Mouse (Mus musculus) layer of hippocampus, postnatal 14 days (tissue): ENCODE measurements around the gene Gys1. TPM values are rescaled to one million over a fixed set of nuclear protein-coding genes. Genes with fewer than 3 reads are reported as not detected.
"Not testable (repeated sequence)": the region's sequence is repeated elsewhere in the genome, so short reads cannot be mapped to it uniquely, and the experiment has no call there.

ENCODE experiments used
- DNase-seq, 2 experiments: peaks; one replicate each; pipeline ENCODE4 v3.0.0; 2021 to 2022; ENCODE audit warnings: low spot score in 2 of 2, mixed read lengths in 1 of 2
- total RNA-seq, 2 experiments: library from RNA; stranded (reverse); gene quantifications; 2 replicates each; pipeline ENCODE4 v1.2.3; 2021

Gene Gys1
- total RNA-seq, 2 experiments from 2014 or later, result 17.7 to 18.7 TPM

DNA sequence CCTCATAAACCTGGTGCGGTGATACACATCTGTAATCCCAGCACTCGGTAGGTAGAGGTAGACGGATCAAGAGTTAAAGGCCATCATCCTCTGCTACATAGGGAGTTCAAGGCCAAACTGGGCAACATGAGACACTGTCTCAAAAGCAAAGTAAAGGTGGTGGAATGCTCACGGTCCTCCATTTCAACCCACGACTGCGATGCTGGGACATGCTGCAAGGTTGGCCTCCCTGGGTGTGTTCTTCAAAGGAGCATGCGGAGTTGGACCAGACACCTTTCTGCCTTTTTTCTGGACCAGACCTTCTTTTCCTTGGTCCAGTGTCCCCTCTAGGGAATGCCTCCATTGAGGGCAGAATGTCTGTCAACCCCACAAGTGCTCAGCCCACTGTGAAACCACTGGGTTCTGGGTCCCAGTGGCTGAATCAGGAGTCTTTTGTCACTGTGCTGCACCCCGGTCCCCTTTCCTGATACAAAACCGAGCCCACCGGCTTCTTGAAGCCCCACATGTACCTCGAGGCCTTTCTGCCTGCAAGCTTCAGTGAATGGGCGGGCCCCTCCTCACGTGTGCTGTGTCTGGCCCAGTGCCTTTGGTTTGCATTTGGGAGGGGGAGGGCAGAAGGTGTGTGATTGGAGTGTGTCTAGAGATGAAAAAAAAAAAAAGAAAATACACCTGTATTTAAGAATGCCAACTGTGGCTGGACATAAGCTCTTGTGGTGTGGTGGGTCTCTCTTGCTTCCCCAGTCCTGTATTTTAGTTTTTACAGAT lies 21.5 kb downstream of the Gys1 start:
- DNase-seq, result no peak

DNA sequence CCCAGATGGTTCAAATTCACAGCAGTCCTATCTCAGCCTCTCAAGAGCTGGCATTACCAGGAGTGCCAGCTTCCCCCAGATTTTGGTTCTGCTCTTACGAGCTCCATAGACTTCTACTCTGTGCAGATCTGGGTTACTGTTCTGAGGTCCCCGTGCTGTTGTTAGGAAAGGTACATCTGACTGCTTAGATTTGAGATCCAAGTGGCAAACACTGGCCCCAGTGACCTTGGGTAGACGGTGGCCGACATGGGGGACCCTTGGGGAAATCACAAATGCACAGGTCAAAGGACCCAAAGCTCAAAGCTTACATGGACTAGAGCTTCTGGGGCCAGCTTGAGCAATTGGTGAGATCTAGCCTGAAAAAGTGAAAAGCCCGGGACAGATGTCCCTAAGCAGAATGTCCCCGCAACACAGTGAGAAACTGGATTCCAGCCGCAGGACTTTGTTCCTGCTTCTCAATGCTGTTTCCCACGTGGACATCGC lies 22.1 kb downstream of the Gys1 start:
- DNase-seq, result no peak

DNA sequence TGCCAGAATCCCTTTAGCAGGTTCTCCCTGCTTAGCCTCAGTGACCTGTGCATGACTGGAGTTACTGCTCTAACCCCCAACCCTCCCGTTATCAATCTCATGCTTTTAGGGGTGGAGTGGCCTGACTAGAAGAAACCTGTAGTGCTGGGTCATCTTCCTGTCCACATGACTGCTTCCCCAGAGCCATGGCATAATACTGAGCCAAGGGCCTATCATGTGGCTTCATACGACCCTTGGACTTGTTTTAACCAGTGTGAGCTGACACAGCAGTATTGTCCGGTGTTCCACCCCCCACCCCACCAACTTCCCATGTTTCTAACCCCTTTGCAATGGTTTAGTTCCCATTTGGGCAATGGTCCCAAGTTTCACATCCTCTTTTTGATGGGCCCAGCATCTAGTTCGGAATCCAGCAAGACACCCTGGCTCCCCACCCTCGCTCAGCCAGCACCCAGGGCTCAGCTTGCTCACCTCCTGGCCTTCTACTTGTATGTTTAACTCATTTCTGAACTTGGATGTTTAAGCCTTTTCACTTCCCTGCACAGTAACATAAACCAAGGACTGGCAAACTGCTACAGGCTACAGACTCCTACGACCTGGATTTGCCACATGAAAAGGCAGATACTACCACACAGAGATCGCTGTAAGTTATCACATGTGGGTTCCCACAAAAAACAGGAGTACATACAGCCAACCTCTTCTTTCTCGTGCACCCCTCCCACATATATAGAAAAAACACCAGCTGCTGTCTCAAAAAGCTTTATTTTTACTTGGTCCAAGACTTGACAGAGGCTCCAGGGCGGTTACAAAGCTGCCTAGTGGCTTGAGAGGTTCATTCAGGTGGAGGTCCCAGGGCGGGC lies 22.8 kb downstream of the Gys1 start:
- peak in 1 of 2 experiments; percentile 71 for DNase-seq

DNA sequence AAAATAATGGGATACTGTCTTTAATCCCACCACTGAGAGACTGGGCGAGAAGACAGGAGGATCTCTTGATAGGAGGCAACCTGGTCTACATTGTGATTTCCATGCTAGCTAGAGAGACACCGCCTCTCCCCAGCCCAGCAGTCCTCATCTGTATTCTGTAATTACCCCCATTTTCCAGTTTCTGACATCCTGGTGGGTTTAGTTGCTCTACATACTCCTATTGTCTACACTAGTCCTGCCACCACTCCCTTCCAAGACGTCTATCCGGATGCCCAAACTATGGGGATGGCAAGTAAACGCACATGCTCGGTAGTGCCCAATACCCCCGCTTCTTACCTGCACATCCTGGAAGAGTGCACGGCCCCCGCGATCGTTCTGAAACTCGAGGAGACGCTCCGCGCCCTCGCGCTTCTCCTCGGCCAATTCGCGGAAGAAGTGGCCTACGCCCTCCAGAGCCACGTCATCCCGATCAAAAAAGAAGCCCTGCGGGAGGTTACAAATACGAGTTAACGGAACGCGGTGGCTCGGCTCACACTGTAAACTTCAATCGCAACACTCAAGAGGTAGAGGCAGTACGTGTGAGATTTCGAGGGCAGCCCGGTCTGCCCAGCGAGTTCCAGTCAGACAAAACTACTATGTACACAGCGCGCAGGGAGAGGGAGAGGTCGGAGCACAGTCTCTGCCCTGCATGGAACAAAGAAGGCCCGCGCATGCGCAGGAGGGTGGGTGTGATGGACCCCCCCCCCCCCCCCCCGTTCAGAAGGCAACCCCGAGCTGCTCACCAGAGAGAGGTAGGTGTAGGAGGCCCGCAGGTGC lies 24.3 kb downstream of the Gys1 start:
- DNase-seq, result peak; percentile 78 to 85

DNA sequence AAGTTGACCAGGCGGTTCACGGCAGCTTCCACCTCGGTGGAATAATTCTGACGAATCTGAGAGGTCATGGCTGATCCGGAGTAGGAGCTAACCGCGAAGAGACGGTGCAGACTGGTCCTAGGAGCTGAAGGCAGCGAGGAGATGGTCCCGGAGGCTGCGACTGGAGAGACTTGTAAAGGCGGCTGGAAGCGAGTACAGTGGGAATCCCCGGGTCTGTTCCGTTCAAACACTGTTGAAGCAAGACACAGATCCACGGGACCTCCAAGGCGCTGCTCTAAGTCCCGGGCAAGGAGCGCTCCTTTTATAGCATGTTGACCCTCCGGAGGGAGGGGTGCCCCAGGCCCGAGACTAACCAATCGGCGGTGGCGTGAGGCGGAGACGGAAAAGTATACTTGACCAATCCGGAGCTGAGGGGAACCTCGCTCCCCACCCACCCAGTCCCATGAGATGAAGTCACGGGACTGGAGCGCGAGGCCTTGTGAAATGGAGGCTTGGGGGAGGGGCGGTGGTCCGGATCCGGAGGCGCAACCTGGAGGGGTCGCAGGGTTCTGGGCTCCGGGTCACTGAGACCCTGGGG lies 25.0 kb downstream of the Gys1 start, which contains the start of gene Ftl1:
Ftl1 (minus strand) TSS at position 321 of the 577 bp plus-strand sequence.
- DNase-seq, result peak; percentile 95 to 99

DNA sequence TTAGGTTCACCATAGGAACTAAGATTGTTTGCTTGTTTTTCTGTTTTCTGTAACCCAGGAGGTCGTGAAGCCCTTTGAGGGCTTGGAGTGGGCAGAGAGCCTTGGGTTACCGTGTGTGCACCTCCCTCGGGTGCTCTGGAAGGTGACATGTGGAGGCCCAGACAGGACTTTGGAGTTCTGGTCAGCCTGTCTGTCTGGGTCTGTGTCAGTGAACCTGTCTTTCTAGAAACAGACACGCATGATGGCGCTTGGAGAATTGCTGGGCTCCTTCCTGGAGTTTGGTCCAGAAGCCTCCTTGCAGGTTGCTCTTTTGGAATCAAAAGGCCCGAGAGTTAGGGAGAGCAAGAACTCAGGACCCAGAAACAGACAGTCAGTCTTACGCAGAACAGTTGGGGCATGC lies 25.7 kb downstream of the Gys1 start:
- no peak for DNase-seq

DNA sequence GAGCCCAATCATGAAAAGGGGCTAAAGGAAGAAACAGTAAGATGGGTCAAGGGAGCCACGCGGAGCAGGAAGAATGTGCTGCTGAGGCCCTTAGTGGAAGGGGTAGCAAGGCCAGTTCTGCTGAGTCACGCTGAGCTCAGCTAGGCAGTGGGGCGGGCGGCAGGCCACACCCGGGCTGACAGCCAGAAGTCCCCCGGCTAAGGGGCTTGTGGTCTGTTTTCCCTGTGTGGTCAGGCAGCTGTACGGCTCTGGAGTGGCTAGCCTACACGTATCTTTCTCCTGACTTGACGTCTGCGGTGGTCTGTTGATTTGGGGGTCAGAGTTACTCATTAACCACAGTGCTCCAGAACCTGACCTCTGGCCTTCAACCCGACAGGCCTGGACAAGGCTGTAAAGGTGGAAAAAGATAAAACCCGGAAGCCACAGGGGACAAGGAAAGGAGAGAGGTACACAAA lies 26.2 kb downstream of the Gys1 start:
- no peak for DNase-seq

DNA sequence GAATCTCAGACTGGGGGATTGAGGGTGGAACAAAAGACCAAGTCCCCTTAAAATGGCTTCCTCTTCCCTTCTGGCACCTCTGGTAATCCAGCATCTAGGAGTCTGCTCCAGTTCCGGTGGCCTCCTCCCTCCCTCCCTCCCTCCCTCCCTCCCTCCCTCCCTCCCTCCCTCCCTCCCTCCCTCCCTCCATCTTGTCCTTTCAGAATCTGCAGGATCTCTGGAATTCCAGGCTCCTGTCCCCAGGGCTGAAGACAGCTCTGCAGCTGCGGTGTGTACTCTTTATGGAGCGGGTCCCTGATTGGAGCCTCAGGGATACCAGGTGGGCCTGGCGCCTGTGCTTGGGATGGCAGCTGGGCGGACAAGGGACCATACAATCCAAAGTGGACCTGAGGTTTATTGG lies 26.7 kb downstream of the Gys1 start:
- DNase-seq, result no peak

DNA sequence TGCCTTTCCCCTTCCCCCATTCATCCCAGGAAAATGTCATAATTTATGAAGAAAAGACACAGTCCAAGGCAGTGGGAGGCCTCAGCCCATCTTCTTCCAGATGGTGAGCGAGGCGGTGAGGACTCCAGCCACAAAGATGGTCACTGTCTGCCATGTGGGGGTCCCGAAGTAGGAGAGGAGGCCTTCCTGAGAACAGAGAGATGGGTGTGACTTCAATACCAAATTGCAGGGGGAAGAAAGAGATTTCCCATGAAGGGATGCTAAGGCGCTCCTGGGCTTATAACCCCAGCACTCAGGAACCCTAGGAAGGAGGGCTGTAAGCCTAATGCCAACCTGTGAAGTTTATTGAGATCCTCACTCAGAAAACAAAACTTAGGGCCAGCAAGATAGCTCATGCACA lies 27.1 kb downstream of the Gys1 start:
- DNase-seq, result no peak

DNA sequence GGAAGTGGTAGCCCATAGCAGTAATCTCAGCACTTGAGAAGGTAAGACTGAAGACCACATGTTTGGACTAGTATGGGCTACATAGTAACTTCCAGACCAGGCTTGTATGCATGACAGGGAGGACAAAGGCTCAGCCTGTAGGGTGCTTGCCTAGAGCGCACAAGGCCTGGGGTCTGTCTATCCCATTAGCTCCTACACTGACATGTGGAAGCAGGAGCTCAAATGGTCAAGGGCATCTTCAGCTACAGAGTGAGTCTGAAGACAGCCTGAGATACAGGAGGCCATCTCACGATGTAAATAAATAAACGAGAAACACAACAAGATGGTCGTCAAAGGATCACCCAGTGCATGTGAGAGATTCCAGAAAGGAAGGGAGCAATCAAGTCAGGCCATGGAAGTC lies 27.7 kb downstream of the Gys1 start:
- DNase-seq, result no peak

DNA sequence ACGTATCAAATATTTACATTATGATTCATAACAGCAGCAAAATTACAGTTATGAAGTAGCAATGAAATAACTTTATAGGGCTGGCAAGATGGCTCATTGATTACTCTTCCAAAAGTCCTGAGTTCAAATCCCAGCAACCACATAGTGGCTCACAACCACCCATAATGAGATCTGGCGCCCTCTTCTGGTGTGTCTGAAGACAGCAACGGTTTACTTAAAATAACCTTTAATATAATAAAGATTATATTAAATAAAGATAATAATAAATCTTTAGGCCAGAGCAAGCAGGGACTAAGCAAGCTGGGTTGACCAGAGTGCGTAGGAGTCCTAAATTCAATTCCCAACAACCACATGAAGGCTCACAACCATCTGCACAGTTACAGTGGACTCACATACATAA lies 28.2 kb downstream of the Gys1 start:
- not testable (repeated sequence) for DNase-seq

DNA sequence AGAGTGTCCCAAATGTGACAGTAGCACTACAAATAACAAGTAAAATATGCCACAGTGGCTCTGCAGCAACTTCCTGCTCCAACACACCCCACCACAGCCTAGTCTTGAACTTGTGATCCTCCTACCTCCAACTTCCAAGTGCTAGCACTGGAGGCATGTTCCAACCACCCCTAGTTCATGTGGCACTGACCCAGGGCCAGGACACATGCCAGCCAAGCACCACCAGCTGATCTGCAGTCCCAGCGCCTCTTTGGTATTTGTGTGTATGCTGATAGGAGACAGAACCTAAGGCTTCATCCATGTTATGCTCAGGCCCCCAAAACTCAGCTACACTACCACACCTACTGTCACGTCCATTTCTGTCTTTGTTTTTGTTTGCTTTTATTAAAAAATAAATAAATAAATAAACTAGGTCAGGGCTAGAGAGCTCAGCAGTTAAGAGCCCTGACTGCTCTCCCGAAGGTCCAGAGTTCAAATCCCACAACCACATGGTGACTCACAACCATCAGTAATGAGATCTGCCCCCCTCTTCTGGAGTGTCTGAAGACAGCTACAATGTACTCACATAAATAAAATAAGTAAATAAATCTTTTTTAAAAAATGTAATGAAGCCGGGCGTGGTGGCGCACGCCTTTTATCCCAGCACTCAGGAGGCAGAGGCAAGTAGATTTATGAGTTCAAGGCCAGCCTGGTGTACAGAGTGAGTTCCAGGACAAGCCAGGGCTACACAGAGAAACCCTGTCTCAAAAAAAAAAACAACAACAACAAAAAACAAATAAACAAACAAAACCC lies 29.5 kb downstream of the Gys1 start:
- DNase-seq, result no peak

DNA sequence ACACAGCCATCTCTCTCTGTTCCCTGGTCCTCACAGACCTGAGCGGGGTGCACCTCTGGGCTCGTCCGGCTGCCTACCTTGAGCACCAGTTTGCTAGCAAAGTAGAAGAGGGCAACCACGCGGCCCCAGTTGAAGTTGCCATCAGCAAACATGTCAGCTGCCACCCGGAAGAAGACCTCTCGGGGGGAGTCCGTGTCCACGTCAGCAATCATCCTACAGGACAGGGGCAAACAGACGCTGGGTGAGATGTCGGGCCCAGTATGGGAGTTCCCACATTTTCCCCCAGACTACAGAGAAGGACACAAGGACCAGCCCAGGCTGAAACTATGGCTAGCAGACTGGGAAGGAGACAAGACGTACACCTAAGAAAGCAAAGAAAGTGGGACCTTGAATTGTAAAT lies 30.5 kb downstream of the Gys1 start:
- DNase-seq, result no peak

DNA sequence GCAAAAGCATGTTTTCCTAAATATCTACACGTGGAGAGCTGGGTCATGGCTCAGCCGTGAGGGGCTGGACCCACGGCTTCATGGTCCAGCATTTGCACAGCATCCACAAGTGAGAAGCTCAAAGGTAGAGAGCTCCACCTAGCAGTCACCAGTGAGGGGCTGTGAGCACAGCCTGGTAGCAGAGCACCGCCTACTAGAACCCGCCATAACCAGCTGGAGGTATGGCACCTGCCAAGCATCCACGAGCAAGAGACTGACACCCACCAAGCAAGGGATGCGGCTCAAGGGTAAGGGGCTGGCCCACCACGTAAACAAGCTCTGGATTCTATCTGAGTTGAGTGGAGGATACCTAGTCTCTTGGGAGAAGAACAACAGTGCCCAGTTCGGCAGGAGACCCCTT lies 30.9 kb downstream of the Gys1 start:
- peak in 1 of 2 experiments; percentile 63 for DNase-seq

DNA sequence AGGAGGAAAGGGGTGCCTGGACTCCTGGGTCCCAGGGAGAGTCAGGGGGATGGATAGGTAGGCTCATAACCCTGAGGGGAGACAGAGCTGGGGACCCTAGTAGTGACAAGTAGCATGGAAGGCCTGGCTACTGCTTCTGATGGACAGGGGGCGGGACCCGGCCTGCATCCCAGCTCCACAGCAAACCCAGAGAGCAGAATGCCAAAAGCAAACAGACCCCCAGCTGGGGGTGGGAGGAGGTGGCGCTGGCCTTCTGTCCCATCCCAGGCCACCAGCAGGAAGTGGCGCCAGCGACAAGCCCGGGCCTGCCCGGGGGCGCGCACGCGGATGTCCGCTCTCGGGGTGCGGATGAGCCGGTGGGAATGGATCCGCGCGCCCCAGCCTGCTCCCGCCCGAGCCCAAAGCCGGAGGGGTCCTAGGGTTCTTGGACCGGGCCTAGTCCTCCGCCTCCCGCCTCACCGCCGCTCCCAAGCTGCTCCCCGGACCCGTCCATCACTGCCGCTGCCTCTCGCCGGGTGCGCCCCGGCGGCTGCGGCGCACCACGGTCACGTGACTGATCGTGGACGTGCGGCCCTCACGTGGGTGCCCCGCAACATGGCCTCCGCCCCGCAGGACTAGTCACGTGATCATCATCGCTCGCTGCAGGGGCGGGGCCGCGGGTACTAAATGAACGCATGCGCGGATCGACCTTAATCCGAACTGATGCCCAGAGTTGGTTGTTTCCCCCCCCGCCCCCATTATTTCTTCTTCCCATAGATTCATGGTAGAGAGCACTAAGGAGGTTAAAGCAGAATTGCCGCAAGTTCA lies 31.8 kb downstream of the Gys1 start, which contains the start of gene Bax:
Bax (minus strand) TSS at position 616 of the 807 bp plus-strand sequence.
- DNase-seq, result peak; percentile 93 to 98

DNA sequence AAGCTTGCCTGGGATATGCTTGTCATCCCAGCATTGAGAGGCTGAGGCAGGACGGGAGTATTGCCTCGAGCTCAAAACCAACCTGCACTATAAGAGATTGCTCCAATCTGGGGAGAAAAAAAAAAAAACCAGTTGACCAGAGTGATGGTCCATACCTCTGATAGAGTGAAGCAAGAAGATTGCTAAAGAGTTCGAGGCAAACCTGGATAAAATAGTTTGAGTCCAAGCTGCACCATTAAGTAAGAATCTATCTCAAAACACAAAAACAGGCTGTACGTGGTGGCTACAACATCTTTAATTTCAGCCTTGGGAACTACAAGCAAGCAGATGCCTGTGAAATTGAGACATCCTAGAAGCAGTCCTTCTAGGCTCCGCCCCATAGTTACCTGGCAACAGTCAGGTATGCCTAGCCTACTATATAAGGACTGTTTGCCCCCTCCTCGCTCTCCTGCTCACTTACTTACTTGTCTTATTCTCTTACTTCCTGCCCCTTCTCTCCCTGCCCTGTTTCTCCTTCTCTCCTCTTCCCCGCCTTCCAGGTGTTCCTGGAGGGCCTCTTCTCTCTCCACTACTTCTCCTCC lies 32.5 kb downstream of the Gys1 start:
- DNase-seq, result no peak

DNA sequence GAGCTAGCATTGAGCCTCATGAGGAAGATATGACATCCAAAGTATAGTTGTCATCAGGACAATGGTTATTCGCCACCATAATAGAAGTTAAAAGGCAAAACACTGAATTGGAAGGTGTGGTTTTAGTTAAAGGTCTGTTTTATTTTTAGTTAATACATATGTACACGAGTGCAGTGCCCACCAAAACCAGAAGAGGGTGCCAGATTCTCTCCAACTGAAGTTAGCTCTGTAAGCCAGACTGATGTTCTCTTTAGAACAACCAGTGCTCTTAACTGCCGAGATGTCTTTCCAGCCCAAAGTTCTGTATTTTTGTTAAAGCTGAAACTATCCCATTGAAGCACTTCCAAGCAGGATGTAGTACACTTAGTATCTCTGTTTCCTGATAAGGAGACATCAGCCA lies 36.2 kb downstream of the Gys1 start:
- DNase-seq, result peak; percentile 63 to 76

DNA sequence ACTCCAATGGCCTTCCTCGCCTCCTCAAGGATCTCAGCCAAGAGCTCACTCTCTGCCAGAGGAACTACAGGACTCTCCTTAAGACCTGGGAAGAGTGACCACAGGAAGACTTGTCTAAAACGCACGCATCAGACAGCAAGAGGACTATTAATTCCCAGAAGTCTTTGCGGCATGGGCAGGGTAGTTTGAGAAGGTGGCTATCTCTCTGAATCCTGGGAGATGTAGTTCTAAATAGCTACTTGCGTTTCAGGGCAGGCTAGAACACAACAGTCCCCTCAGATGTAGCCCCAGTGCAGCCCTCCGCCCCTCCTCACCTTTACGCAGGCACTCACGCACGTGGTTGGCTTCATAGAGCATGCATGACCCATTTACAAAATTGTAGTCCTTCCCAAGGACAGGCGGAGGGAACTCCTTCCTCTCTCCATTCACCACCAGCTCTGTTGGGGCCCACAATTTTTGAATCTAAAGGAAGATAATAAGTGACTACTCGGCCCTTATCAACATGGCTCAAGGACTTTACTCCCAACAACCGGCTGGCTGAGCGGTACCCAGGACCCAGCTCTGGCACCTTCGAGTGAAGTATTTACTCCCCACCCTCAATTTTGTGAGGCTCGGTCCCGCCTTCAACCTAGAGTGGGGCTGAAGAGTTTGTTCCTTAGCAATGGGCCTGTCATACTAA lies 40.8 kb downstream of the Gys1 start:
- no peak for DNase-seq
